Mouse (Mus musculus) hindbrain, embryonic 11.5 days (tissue): ENCODE data around the gene Arl5b. TPM values are rescaled to one million over a fixed set of nuclear protein-coding genes. Genes with fewer than 3 reads are reported as not detected.

Experiments used
- polyA plus RNA-seq: library from polyadenylated mRNA; unstranded; fragments of >200 nt; fragmentation: Nextera tagmentation; extraction: Ambion mirVana; gene quantifications from 2 replicates; pipeline ENCODE4 v1.2.1, GENCODE M21; 2014

Arl5b gene
- polyA plus RNA-seq, 1 experiment from 2014 or later: 86.1 TPM

Other genes starting within 250 kb of the Arl5b start
- 12.3 and 13.8 TPM in 2 replicates for gene Nsun6, start 5.7 kb downstream of the Arl5b start, polyA plus RNA-seq